Mouse (Mus musculus): ENCODE data around the gene Nmi. TPM values are rescaled to one million over a fixed set of nuclear protein-coding genes. Genes with fewer than 3 reads are reported as not detected.

Gene Nmi
- total RNA-seq (2023), result 46.8 TPM

GRCm38 (mm10) chr2:51973410-51973968 lies at the start of gene Nmi:
TSS of gene Nmi (minus strand) at chr2:51973494.

GRCm38 (mm10) chr2:51934574-51935334 lies 38.5 kb downstream of the Nmi start, which contains the start of gene Rbm43:
TSS of gene Rbm43 (minus strand) at chr2:51935163.

Other genes starting within 250 kb of the Nmi start
- gene Rbm43, start 38.3 kb downstream of the Nmi start, total RNA-seq (2023), result 20.8 TPM
- not detected for gene Tnfaip6, start 64.5 kb upstream of the Nmi start, total RNA-seq (2023)
- 73.8 TPM for gene Rif1, start 99.3 kb upstream of the Nmi start, total RNA-seq (2023)

All from CD4-positive naive resting alpha-beta T cell, adult 57 days (primary cell).